Mouse (Mus musculus): ENCODE measurements at regions not wholly inside any gene's neighbourhood (a gene's known extent, or its start where the extent isn't known, plus 50 kb on each side); places are given as distances from the start of the nearest gene placed in this dataset.

- Histone ChIP-seq H3K4me3 (ENCODE audit: low read depth, low read length) (no peak overlapping the region), H3K27ac (ENCODE audit: low read length) (no peak overlapping the region), H3K4me1 (ENCODE audit: control insufficient read depth, insufficient read depth, low read length) (no peaks in the 10 kb centered on the region), H3K27me3 (ENCODE audit: control insufficient read depth, insufficient read depth, low read depth, low read length) (no peaks in the 10 kb centered on the region), H3K4me2 (ENCODE audit: low read length) (no peak overlapping the region), H3K36me3 (ENCODE audit: control insufficient read depth, insufficient read depth, low read length) (no peaks in the 10 kb centered on the region), H3K9ac (ENCODE audit: low read depth, low read length) (no peak overlapping the region), H3K9me3 (replicated peaks; ENCODE audit: control insufficient read depth, low read length, poor library complexity, severe bottlenecking) (no peaks in the 10 kb centered on the region)
- no peak for ATAC-seq
- 85% methylated on average over 3 of the region's 3 CpGs for WGBS
Measured at GRCm38 (mm10) chr9:34349997-34350396, 135.7 kb upstream of the Kirrel3 start.

DNA sequence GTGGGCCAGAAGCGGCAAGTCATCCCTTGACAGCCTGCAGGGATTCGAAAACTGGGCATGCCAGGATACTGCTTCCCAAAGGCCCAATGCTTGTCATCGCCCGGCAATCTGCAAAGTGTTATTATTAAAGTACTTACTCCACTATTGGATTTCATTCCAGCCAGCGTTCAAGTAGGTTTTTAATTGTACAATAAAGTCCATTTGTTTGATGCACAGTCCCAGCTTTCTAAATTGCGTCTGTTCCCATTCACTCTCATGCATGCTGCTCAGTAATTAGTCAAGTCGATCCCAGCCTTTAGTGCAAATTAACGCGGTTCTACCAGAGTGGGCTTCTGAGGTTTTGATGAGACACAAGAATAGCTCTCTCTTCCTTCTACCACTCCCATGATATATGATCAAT lies 131.9 kb upstream of the Kirrel3 start:
- 82% methylated on average over 9 of the region's 9 CpGs for WGBS
- Histone ChIP-seq H3K4me1 (ENCODE audit: control insufficient read depth, insufficient read depth, low read length) (no peaks in the 10 kb centered on the region), H3K9me3 (replicated peaks; ENCODE audit: control insufficient read depth, low read length, poor library complexity, severe bottlenecking) (no peaks in the 10 kb centered on the region), H3K27me3 (ENCODE audit: control insufficient read depth, insufficient read depth, low read depth, low read length) (no peaks in the 10 kb centered on the region), H3K36me3 (ENCODE audit: control insufficient read depth, insufficient read depth, low read length) (no peaks in the 10 kb centered on the region), H3K9ac (ENCODE audit: low read depth, low read length) (no peak overlapping the region), H3K27ac (ENCODE audit: low read length) (no peak overlapping the region), H3K4me3 (ENCODE audit: low read depth, low read length) (no peak overlapping the region), H3K4me2 (ENCODE audit: low read length) (no peak overlapping the region)
- ATAC-seq, result no peak

- ATAC-seq, result no peak
- Histone ChIP-seq H3K27ac (ENCODE audit: low read length) (no peak overlapping the region), H3K36me3 (ENCODE audit: control insufficient read depth, insufficient read depth, low read length) (no peaks in the 10 kb centered on the region), H3K9ac (ENCODE audit: low read depth, low read length) (no peak overlapping the region), H3K9me3 (replicated peaks; ENCODE audit: control insufficient read depth, low read length, poor library complexity, severe bottlenecking) (no peaks in the 10 kb centered on the region), H3K27me3 (ENCODE audit: control insufficient read depth, insufficient read depth, low read depth, low read length) (no peaks in the 10 kb centered on the region), H3K4me1 (ENCODE audit: control insufficient read depth, insufficient read depth, low read length) (no peaks in the 10 kb centered on the region), H3K4me2 (ENCODE audit: low read length) (no peak overlapping the region), H3K4me3 (ENCODE audit: low read depth, low read length) (no peak overlapping the region)
- WGBS, result 83% methylated on average over 6 of the region's 6 CpGs
Measured at GRCm38 (mm10) chr9:34354723-34355316, 130.9 kb upstream of the Kirrel3 start.

DNA sequence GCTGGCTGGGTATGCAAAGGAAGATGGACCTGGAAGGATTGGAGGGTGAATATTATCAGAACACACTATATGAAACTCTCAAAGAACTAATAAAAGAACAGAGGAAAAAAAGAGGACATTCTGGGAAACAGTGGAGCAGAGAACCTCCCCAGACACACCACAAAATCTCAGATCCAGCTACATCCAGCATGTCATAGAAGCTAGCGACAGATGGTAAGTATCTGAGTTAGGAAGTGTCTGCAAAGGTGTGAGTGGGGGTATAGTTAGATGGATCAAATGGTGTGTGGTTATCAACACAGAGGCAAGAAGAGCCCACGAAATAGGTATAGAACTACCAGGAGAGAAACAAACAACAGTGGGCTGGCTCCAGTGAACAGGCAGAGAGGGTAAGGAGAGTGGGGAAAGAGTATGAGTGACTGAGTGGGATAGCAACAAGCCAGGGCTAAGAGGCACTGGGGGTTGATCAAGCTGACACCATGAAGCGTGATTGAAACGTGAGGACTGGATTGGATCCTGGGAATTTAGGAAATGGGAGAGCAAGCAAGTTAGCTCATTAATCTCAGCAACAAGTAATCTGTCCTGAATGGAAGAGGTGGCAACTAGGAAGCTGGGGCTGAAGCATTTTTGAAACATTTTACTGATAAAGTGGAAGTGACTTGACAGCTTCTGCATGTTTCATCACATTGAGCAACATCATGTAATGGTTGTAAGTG lies 114.9 kb upstream of the Kirrel3 start:
- no peak overlapping the region for H3K9ac ChIP-seq (ENCODE audit: low read depth, low read length)
- 89% methylated on average over 4 of the region's 4 CpGs for WGBS

DNA sequence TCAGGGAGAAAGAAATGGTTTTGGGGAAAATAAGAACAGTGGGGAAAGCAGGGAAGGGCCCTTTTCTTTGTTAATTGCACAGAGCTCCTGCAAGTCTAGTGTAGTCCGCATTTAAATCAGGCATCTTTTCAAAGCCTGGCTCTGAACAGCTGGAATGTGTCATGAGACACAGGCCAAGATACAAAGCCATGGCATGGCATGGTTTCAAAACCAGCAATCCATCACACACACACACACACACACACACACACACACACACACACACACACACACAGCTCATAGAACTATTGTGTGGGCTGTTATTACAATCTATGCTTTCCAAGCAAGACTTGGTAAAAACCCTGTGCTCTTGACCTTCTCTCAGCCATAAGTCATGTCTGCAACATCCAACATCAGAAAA lies 110.5 kb upstream of the Kirrel3 start:
- no peak overlapping the region for H3K4me3 ChIP-seq (ENCODE audit: low read depth, low read length)
- no peaks in the 10 kb centered on the region for H3K27me3 ChIP-seq (ENCODE audit: control insufficient read depth, insufficient read depth, low read depth, low read length)
- H3K4me2 ChIP-seq (ENCODE audit: low read length), result no peak overlapping the region
- no peaks in the 10 kb centered on the region for H3K36me3 ChIP-seq (ENCODE audit: control insufficient read depth, insufficient read depth, low read length)
- no peaks in the 10 kb centered on the region for H3K4me1 ChIP-seq (ENCODE audit: control insufficient read depth, insufficient read depth, low read length)
- no peak overlapping the region for H3K9ac ChIP-seq (ENCODE audit: low read depth, low read length)
- 50% methylated on average over 1 of the region's 1 CpGs for WGBS
- ATAC-seq, result no peak
- H3K27ac ChIP-seq (ENCODE audit: low read length), result no peak overlapping the region
- no peaks in the 10 kb centered on the region for H3K9me3 ChIP-seq (replicated peaks; ENCODE audit: control insufficient read depth, low read length, poor library complexity, severe bottlenecking)

More for the DNA sequence above, 114.9 kb upstream of the Kirrel3 start:
- no peaks in the 10 kb centered on the region for H3K27me3 ChIP-seq (ENCODE audit: control insufficient read depth, insufficient read depth, low read depth, low read length)
- H3K4me3 ChIP-seq (ENCODE audit: low read depth, low read length), result no peak overlapping the region
- no peak for ATAC-seq
- H3K36me3 ChIP-seq (ENCODE audit: control insufficient read depth, insufficient read depth, low read length), result no peaks in the 10 kb centered on the region
- H3K9me3 ChIP-seq (replicated peaks; ENCODE audit: control insufficient read depth, low read length, poor library complexity, severe bottlenecking), result no peaks in the 10 kb centered on the region
- H3K4me1 ChIP-seq (ENCODE audit: control insufficient read depth, insufficient read depth, low read length), result no peaks in the 10 kb centered on the region
- no peak overlapping the region for H3K4me2 ChIP-seq (ENCODE audit: low read length)
- no peak overlapping the region for H3K27ac ChIP-seq (ENCODE audit: low read length)

GRCm38 (mm10) chr9:34380008-34380407 lies 105.7 kb upstream of the Kirrel3 start:
- 89% methylated on average over 3 of the region's 3 CpGs for WGBS
- no peak overlapping the region for H3K4me2 ChIP-seq (ENCODE audit: low read length)
- ATAC-seq, result no peak
- H3K4me1 ChIP-seq (ENCODE audit: control insufficient read depth, insufficient read depth, low read length), result peaks cover 3% of the 10 kb centered on the region; the same call in 1 of the 2 replicates
- H3K4me3 ChIP-seq (ENCODE audit: low read depth, low read length), result no peak overlapping the region
- H3K9me3 ChIP-seq (replicated peaks; ENCODE audit: control insufficient read depth, low read length, poor library complexity, severe bottlenecking), result no peaks in the 10 kb centered on the region
- H3K9ac ChIP-seq (ENCODE audit: low read depth, low read length), result no peak overlapping the region
- H3K27ac ChIP-seq (ENCODE audit: low read length), result no peak overlapping the region
- H3K36me3 ChIP-seq (ENCODE audit: control insufficient read depth, insufficient read depth, low read length), result no peaks in the 10 kb centered on the region
- H3K27me3 ChIP-seq (ENCODE audit: control insufficient read depth, insufficient read depth, low read depth, low read length), result no peaks in the 10 kb centered on the region

- Histone ChIP-seq H3K9me3 (replicated peaks; ENCODE audit: control insufficient read depth, low read length, poor library complexity, severe bottlenecking) (no peaks in the 10 kb centered on the region), H3K4me2 (ENCODE audit: low read length) (no peak overlapping the region), H3K27me3 (ENCODE audit: control insufficient read depth, insufficient read depth, low read depth, low read length) (no peaks in the 10 kb centered on the region), H3K4me1 (ENCODE audit: control insufficient read depth, insufficient read depth, low read length) (peaks cover 3% of the 10 kb centered on the region; the same call in 1 of the 2 replicates), H3K4me3 (ENCODE audit: low read depth, low read length) (no peak overlapping the region), H3K27ac (ENCODE audit: low read length) (no peak overlapping the region), H3K36me3 (ENCODE audit: control insufficient read depth, insufficient read depth, low read length) (no peaks in the 10 kb centered on the region), H3K9ac (ENCODE audit: low read depth, low read length) (no peak overlapping the region)
- no peak for ATAC-seq
- 84% methylated on average over 3 of the region's 3 CpGs for WGBS
Measured at GRCm38 (mm10) chr9:34381601-34382000, 104.1 kb upstream of the Kirrel3 start.

DNA sequence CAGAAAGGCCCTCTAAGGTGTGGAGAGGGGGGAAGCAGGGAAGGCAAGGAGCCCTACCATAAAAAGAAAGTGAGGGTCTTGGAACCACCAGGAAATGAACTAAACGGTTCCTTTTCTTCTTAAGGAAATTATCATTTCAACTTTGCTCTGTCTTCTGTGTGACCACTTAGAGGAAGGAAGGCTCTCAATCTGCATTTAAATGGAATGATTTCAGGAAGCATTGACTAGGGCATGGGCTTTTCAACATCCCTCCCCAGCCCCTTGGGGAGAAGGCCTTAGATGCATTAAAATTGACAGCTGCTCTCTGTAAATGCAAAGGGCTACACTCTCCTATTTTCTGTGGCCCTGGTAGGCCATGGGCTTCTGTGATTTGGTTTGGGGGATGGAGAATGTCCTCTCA lies 103.5 kb upstream of the Kirrel3 start:
- WGBS, result 14% methylated on average over 1 of the region's 1 CpGs
- no peak overlapping the region for H3K27ac ChIP-seq (ENCODE audit: low read length)
- H3K36me3 ChIP-seq (ENCODE audit: control insufficient read depth, insufficient read depth, low read length), result no peaks in the 10 kb centered on the region
- peaks cover 3% of the 10 kb centered on the region; the same call in 1 of the 2 replicates for H3K4me1 ChIP-seq (ENCODE audit: control insufficient read depth, insufficient read depth, low read length)
- ATAC-seq, result no peak
- H3K4me3 ChIP-seq (ENCODE audit: low read depth, low read length), result no peak overlapping the region
- H3K9me3 ChIP-seq (replicated peaks; ENCODE audit: control insufficient read depth, low read length, poor library complexity, severe bottlenecking), result no peaks in the 10 kb centered on the region
- no peaks in the 10 kb centered on the region for H3K27me3 ChIP-seq (ENCODE audit: control insufficient read depth, insufficient read depth, low read depth, low read length)
- no peak overlapping the region for H3K4me2 ChIP-seq (ENCODE audit: low read length)
- H3K9ac ChIP-seq (ENCODE audit: low read depth, low read length), result no peak overlapping the region

GRCm38 (mm10) chr9:34386071-34386470 lies 99.6 kb upstream of the Kirrel3 start:
- WGBS, result 73% methylated on average over 4 of the region's 4 CpGs
- peaks cover 3% of the 10 kb centered on the region; the same call in 1 of the 2 replicates for H3K4me1 ChIP-seq (ENCODE audit: control insufficient read depth, insufficient read depth, low read length)
- H3K4me2 ChIP-seq (ENCODE audit: low read length), result no peak overlapping the region
- no peak overlapping the region for H3K27ac ChIP-seq (ENCODE audit: low read length)
- no peak for ATAC-seq
- H3K36me3 ChIP-seq (ENCODE audit: control insufficient read depth, insufficient read depth, low read length), result no peaks in the 10 kb centered on the region
- H3K4me3 ChIP-seq (ENCODE audit: low read depth, low read length), result no peak overlapping the region
- H3K9me3 ChIP-seq (replicated peaks; ENCODE audit: control insufficient read depth, low read length, poor library complexity, severe bottlenecking), result no peaks in the 10 kb centered on the region
- H3K27me3 ChIP-seq (ENCODE audit: control insufficient read depth, insufficient read depth, low read depth, low read length), result no peaks in the 10 kb centered on the region
- no peak overlapping the region for H3K9ac ChIP-seq (ENCODE audit: low read depth, low read length)

Measured in midbrain, embryonic 16.5 days (tissue).